Mouse (Mus musculus) heart, adult 2 months (tissue): ENCODE measurements around the gene Smchd1. TPM values are rescaled to one million over a fixed set of nuclear protein-coding genes. Genes with fewer than 3 reads are reported as not detected.
A peak's percentile ranks its signal among the peaks of the same experiment; 100 is the strongest.

ENCODE experiments used
- DNase-seq, 2 experiments: peaks; one replicate each; pipeline ENCODE4 v3.0.0; 2021
- H3K27ac ChIP-seq: fragments of 200-600 bp; 2 replicates; pipeline ENCODE4 v1.8.1; 2022
- H3K27me3 ChIP-seq: fragments of 200-500 bp; 2 replicates; pipeline ENCODE4 v1.6.1; 2012; ENCODE audit warnings: mild to moderate bottlenecking, low read length, inconsistent platforms, mixed read lengths; ENCODE audit not compliant: control insufficient read depth, insufficient read depth
- H3K36me3 ChIP-seq: fragments of 200-500 bp; 2 replicates; pipeline ENCODE4 v1.6.1; 2012; ENCODE audit warnings: low read length, inconsistent platforms; ENCODE audit not compliant: control insufficient read depth, insufficient read depth
- H3K4me1 ChIP-seq: fragments of 200-500 bp; 2 replicates; pipeline ENCODE4 v1.6.1; 2011; ENCODE audit warnings: low read length; ENCODE audit not compliant: control insufficient read depth, insufficient read depth
- H3K4me3 ChIP-seq: fragments of 200-600 bp; 2 replicates; pipeline ENCODE4 v1.8.1; 2022
- H3K79me2 ChIP-seq: fragments of 200-500 bp; replicated peaks from 2 replicates; pipeline ENCODE4 v1.6.1; 2012; ENCODE audit warnings: mild to moderate bottlenecking, inconsistent platforms, low read length, moderate library complexity, mixed read lengths; ENCODE audit not compliant: control insufficient read depth, insufficient read depth
- H3K9ac ChIP-seq: fragments of 200-500 bp; 2 replicates; pipeline ENCODE4 v1.6.1; 2012; ENCODE audit warnings: low read depth, mild to moderate bottlenecking, control low read depth, inconsistent platforms, low read length, mixed read lengths
- CTCF ChIP-seq: fragments of 200-600 bp; IDR thresholded peaks from 2 replicates; pipeline ENCODE4 v1.8.1; 2022; ENCODE audit warnings: antibody characterized with exemption, mild to moderate bottlenecking, moderate library complexity
- EP300 ChIP-seq: fragments of 200-500 bp; IDR thresholded peaks from 2 replicates; pipeline ENCODE4 v1.6.1; 2011; ENCODE audit warnings: low read depth, low read length, control low read depth; ENCODE audit not compliant: insufficient read depth
- POLR2A ChIP-seq: fragments of 200-500 bp; IDR thresholded peaks from 2 replicates; pipeline ENCODE4 v1.6.1; 2011; ENCODE audit warnings: mild to moderate bottlenecking, low read depth, low read length, control low read depth; ENCODE audit not compliant: insufficient read depth
- WGBS: fragments of 180-500 bp; shearing (Covaris S2); methylation state at CpG from one replicate; pipeline ENCODE4 v1.1.7; 2018; 5-methylcytosine and 5-hydroxymethylcytosine counted together
- intact Hi-C: fragments of 180-260 bp; cut with DNase I; formaldehyde crosslinking; loops from one replicate; pipeline ENCODE4 v1.15.1; 2025
- polyA plus RNA-seq: library from polyadenylated mRNA; depleted of rRNA; stranded (reverse); fragments of >200 nt; gene quantifications from 2 replicates; pipeline ENCODE4 v1.2.3, GENCODE M21; 2012
- total RNA-seq, 2 experiments: library from RNA; stranded (reverse); gene quantifications; 2 replicates each; pipeline ENCODE4 v1.2.3; 2021

Gene Smchd1
- total and polyA plus RNA-seq, 3 experiments: 4.9 to 18.6 (median 16.6) TPM

GRCm38 (mm10) chr17:71479381-71479901 is 4.3 kb upstream of the Smchd1 start:
- TF ChIP-seq EP300 (no peak), CTCF (no peak), POLR2A (no peak)
- Histone ChIP-seq H3K36me3 (no peaks in the 10 kb centered on the region), H3K4me1 (no peaks in the 10 kb centered on the region), H3K27ac (no peak overlapping the region), H3K4me3 (no peak overlapping the region), H3K79me2 (0 out of 2 replicates have a peak, but pooled peaks cover 2% of the 10 kb centered on the region), H3K9ac (no peak overlapping the region), H3K27me3 (no peaks in the 10 kb centered on the region)
- DNase-seq: peak in 1 of 2 experiments; percentile 36
- 64% methylated on average over 5 of the region's 5 CpGs for WGBS
- intact Hi-C loops: loop anchor here (10.0 kb wide), 1 partner anchor 135 kb away; the partner anchor contains the start of gene Wdr43

GRCm38 (mm10) chr17:71477481-71477880 is 2.3 kb upstream of the Smchd1 start:
- 95% methylated on average over 8 of the region's 8 CpGs for WGBS
- no peak for TF ChIP-seq POLR2A
- TF ChIP-seq EP300: no peak
- TF ChIP-seq CTCF: no peak
- intact Hi-C loops: loop anchor here (10.0 kb wide), 1 partner anchor 137 kb away; the partner anchor contains the start of gene Wdr43
- no peak for DNase-seq
- Histone ChIP-seq H3K4me1 (peaks cover 1% of the 10 kb centered on the region), H3K36me3 (no peaks in the 10 kb centered on the region), H3K27me3 (no peaks in the 10 kb centered on the region), H3K4me3 (no peak overlapping the region), H3K79me2 (peaks cover 4% of the 10 kb centered on the region; the same call in 1 of the 2 replicates), H3K9ac (no peak overlapping the region), H3K27ac (no peak overlapping the region)

- Histone ChIP-seq H3K36me3 (no peaks in the 10 kb centered on the region), H3K27me3 (no peaks in the 10 kb centered on the region), H3K79me2 (peaks cover 4% of the 10 kb centered on the region; the same call in 1 of the 2 replicates), H3K4me1 (peaks cover 1% of the 10 kb centered on the region), H3K27ac (no peak overlapping the region), H3K9ac (no peak overlapping the region), H3K4me3 (no peak overlapping the region; the same call in 1 of the 2 replicates)
- no peak for DNase-seq
- 76% methylated on average over 7 of the region's 7 CpGs for WGBS
- intact Hi-C loops: loop anchor here (10.0 kb wide), 1 partner anchor 138 kb away; the partner anchor contains the start of gene Wdr43
- TF ChIP-seq POLR2A (no peak), EP300 (no peak), CTCF (no peak)
These were observed 1.3 kb upstream of the Smchd1 start for GRCm38 (mm10) chr17:71476346-71477020.

- H3K4me3 ChIP-seq: peak overlapping the region; percentile 80
- peak overlapping the region; percentile 98 for H3K9ac ChIP-seq
- intact Hi-C loops: loop anchor here (1.0 to 10.0 kb wide), 3 partner anchors 9 to 139 kb away; partner anchors contain the start of gene Wdr43
- H3K79me2 ChIP-seq: peaks cover 4% of the 10 kb centered on the region; the same call in 1 of the 2 replicates
- no peaks in the 10 kb centered on the region for H3K27me3 ChIP-seq
- H3K4me1 ChIP-seq: peaks cover 1% of the 10 kb centered on the region
- WGBS: under 1% methylated on average over 31 of the region's 31 CpGs
- H3K27ac ChIP-seq: peak overlapping the region; percentile 96
- H3K36me3 ChIP-seq: no peaks in the 10 kb centered on the region
- DNase-seq: no peak
- TF ChIP-seq CTCF (no peak), EP300 (no peak), POLR2A (no peak; the same call in 1 of the 2 replicates)
These were observed 554 bp upstream of the Smchd1 start for GRCm38 (mm10) chr17:71475705-71476089.

GRCm38 (mm10) chr17:71474128-71474527 is 1.0 kb downstream of the Smchd1 start:
- intact Hi-C loops: loop anchor here (10.0 kb wide), 1 partner anchor 141 kb away; the partner anchor contains the start of gene Wdr43
- no peaks in the 10 kb centered on the region for H3K36me3 ChIP-seq
- peak overlapping the region; percentile 80 for H3K4me3 ChIP-seq
- H3K9ac ChIP-seq: peak overlapping the region; percentile 98
- no peaks in the 10 kb centered on the region for H3K27me3 ChIP-seq
- peaks cover 4% of the 10 kb centered on the region; the same call in 1 of the 2 replicates for H3K79me2 ChIP-seq
- TF ChIP-seq EP300: no peak
- TF ChIP-seq CTCF: no peak
- no peak for TF ChIP-seq POLR2A
- 16% methylated on average over 8 of the region's 8 CpGs for WGBS
- peaks cover 1% of the 10 kb centered on the region for H3K4me1 ChIP-seq
- no peak overlapping the region for H3K27ac ChIP-seq
- DNase-seq: no peak

GRCm38 (mm10) chr17:71471261-71471660 is 3.9 kb downstream of the Smchd1 start:
- Histone ChIP-seq H3K27ac (no peak overlapping the region), H3K9ac (no peak overlapping the region), H3K36me3 (no peaks in the 10 kb centered on the region), H3K79me2 (peaks cover 11% of the 10 kb centered on the region), H3K27me3 (no peaks in the 10 kb centered on the region), H3K4me1 (peaks cover 1% of the 10 kb centered on the region), H3K4me3 (no peak overlapping the region)
- intact Hi-C loops: loop anchor here (10.0 kb wide), 1 partner anchor 144 kb away; the partner anchor contains the start of gene Wdr43
- 50% methylated on average over 2 of the region's 2 CpGs for WGBS
- no peak for TF ChIP-seq CTCF
- TF ChIP-seq POLR2A: no peak
- no peak for TF ChIP-seq EP300
- DNase-seq: no peak
